Mouse (Mus musculus) skeletal muscle tissue, adult 2 months (tissue): ENCODE results near the gene Fndc9.

Experiments
- DNase-seq: peaks from one replicate; pipeline ENCODE4 v3.0.0-alpha.2; 2012; ENCODE audit warnings: low read depth, low spot score

Fndc9 gene

GRCm38 (mm10) chr11:46276168-46276567, 40.8 kb downstream of the Fndc9 start:
- no peak for DNase-seq

GRCm38 (mm10) chr11:46276778-46277177, 41.4 kb downstream of the Fndc9 start:
- DNase-seq, result no peak

- DNase-seq, result no peak
These were observed 42.8 kb downstream of the Fndc9 start for GRCm38 (mm10) chr11:46278140-46278539.

GRCm38 (mm10) chr11:46278709-46279108, 43.4 kb downstream of the Fndc9 start:
- no peak for DNase-seq

GRCm38 (mm10) chr11:46282612-46283011, 47.3 kb downstream of the Fndc9 start:
- no peak for DNase-seq

GRCm38 (mm10) chr11:46283800-46284199, 48.5 kb downstream of the Fndc9 start:
- no peak for DNase-seq

- DNase-seq, result peak; percentile 41
These were observed 51.5 kb downstream of the Fndc9 start for GRCm38 (mm10) chr11:46286803-46287202.

GRCm38 (mm10) chr11:46288091-46288490, 52.8 kb downstream of the Fndc9 start:
- no peak for DNase-seq

GRCm38 (mm10) chr11:46289022-46289421, 53.7 kb downstream of the Fndc9 start:
- no peak for DNase-seq
